Mouse (Mus musculus) v-Abl transformed pro-B cells (cell line): ENCODE results near the gene Klk1b11.
"Not testable (repeated sequence)": the region's sequence is repeated elsewhere in the genome, so short reads cannot be mapped to it uniquely, and the experiment has no call there.

Source experiments
- in situ Hi-C, 2 experiments: fragments of 400-800 bp; cut with MboI; formaldehyde crosslinking; loops; one replicate each; pipeline ENCODE4 v1.15.1; 2025; ENCODE audit not compliant: unreplicated experiment in 2 of 2

The Klk1b11 gene

GRCm38 (mm10) chr7:43995577-43995976, at the start of gene Klk1b11:
Gene Klk1b11 (plus strand): TSS chr7:43995877.
- in situ Hi-C loops = not testable (repeated sequence)

- in situ Hi-C loops = no loop called here
Measured at GRCm38 (mm10) chr7:43950364-43950763, 45.3 kb upstream of the Klk1b11 start, which contains the start of gene Klk1b8. Gene Klk1b8 (plus strand): TSS chr7:43950664.

- in situ Hi-C loops = no loop called here
Measured at GRCm38 (mm10) chr7:43952703-43953102, 43.0 kb upstream of the Klk1b11 start.

- in situ Hi-C loops = no loop called here
Measured at GRCm38 (mm10) chr7:43966451-43966850, 29.2 kb upstream of the Klk1b11 start, which contains the start of gene Klk1b1. Gene Klk1b1 (plus strand): TSS chr7:43966751.

- in situ Hi-C loops = no loop called here
Measured at GRCm38 (mm10) chr7:43967058-43967457, 28.6 kb upstream of the Klk1b11 start.

- in situ Hi-C loops = no loop called here
Measured at GRCm38 (mm10) chr7:43967612-43968011, 28.1 kb upstream of the Klk1b11 start.

- in situ Hi-C loops = not testable (repeated sequence)
Measured at GRCm38 (mm10) chr7:43975761-43976160, 19.9 kb upstream of the Klk1b11 start, which contains the start of gene Klk1b9. Gene Klk1b9 (plus strand): TSS chr7:43976061.

GRCm38 (mm10) chr7:43985657-43986056, 10.0 kb upstream of the Klk1b11 start:
- in situ Hi-C loops = no loop called here

GRCm38 (mm10) chr7:43994821-43995220, 856 bp upstream of the Klk1b11 start:
- in situ Hi-C loops = not testable (repeated sequence)

- in situ Hi-C loops = no loop called here
Measured at GRCm38 (mm10) chr7:44004847-44005246, 9.2 kb downstream of the Klk1b11 start.

- in situ Hi-C loops = not testable (repeated sequence)
Measured at GRCm38 (mm10) chr7:44011868-44012267, 16.2 kb downstream of the Klk1b11 start, which contains the start of gene Klk1b26. Gene Klk1b26 (plus strand): TSS chr7:44012168.

- in situ Hi-C loops = not testable (repeated sequence)
Measured at GRCm38 (mm10) chr7:44014666-44015065, 19.0 kb downstream of the Klk1b11 start.

GRCm38 (mm10) chr7:44015071-44015470, 19.4 kb downstream of the Klk1b11 start:
- in situ Hi-C loops = no loop called here
